Mouse (Mus musculus) right cerebral cortex, postnatal 36 days (tissue): Measurements from ENCODE around the gene Cwc25.
"Not testable (repeated sequence)": the region's sequence is repeated elsewhere in the genome, so short reads cannot be mapped to it uniquely, and the experiment has no call there.

Experiments used
- DNase-seq, 2 experiments: peaks; one replicate each; pipeline ENCODE4 v3.0.0; 2022; ENCODE audit warnings: low spot score in 2 of 2, mixed read lengths in 1 of 2

Cwc25 gene

GRCm38 (mm10) chr11:97728730-97729129, 37.6 kb downstream of the Cwc25 start:
- DNase-seq = no peak

- DNase-seq = no peak
These were observed 38.0 kb downstream of the Cwc25 start for GRCm38 (mm10) chr11:97728311-97728710.

- no peak for DNase-seq
These were observed 42.6 kb downstream of the Cwc25 start for GRCm38 (mm10) chr11:97723709-97724108.

GRCm38 (mm10) chr11:97721338-97721737, 45.0 kb downstream of the Cwc25 start:
- no peak for DNase-seq

GRCm38 (mm10) chr11:97719041-97719440, 47.3 kb downstream of the Cwc25 start:
- no peak for DNase-seq

GRCm38 (mm10) chr11:97718281-97718860, 48.0 kb downstream of the Cwc25 start:
- no peak for DNase-seq

GRCm38 (mm10) chr11:97717369-97718280, 48.7 kb downstream of the Cwc25 start:
- no peak for DNase-seq

GRCm38 (mm10) chr11:97716021-97716420, 50.3 kb downstream of the Cwc25 start:
- DNase-seq = no peak

- no peak for DNase-seq
These were observed 51.3 kb downstream of the Cwc25 start for GRCm38 (mm10) chr11:97714784-97715760.

- no peak for DNase-seq
These were observed 52.0 kb downstream of the Cwc25 start for GRCm38 (mm10) chr11:97714356-97714755.

- no peak for DNase-seq
These were observed 52.5 kb downstream of the Cwc25 start for GRCm38 (mm10) chr11:97713896-97714295.

GRCm38 (mm10) chr11:97712286-97712685, 54.1 kb downstream of the Cwc25 start:
- DNase-seq = no peak

- DNase-seq = no peak
These were observed 55.0 kb downstream of the Cwc25 start for GRCm38 (mm10) chr11:97711200-97711900.

- not testable (repeated sequence) for DNase-seq
These were observed 56.3 kb downstream of the Cwc25 start for GRCm38 (mm10) chr11:97710067-97710466.

GRCm38 (mm10) chr11:97703039-97703826, 63.1 kb downstream of the Cwc25 start, which contains the start of gene Psmb3:
Psmb3 (plus strand) TSS chr11:97703399.
- DNase-seq = peak; percentile 99

GRCm38 (mm10) chr11:97702393-97702745, 64.0 kb downstream of the Cwc25 start:
- peak; percentile 82 to 84 for DNase-seq

- DNase-seq = no peak
These were observed 64.6 kb downstream of the Cwc25 start for GRCm38 (mm10) chr11:97701581-97702392.

- DNase-seq = no peak
These were observed 65.4 kb downstream of the Cwc25 start for GRCm38 (mm10) chr11:97700746-97701580.
